Mouse (Mus musculus): ENCODE results near the gene Gmnn.

- TF ChIP-seq CTCF (IDR thresholded peaks at IDR 0.05; ENCODE audit: extremely low read depth, insufficient read length, insufficient replicate concordance, low read depth, low read length) (no peak), POLR2A (IDR thresholded peaks at IDR 0.05; ENCODE audit: low read depth, low read length) (no peak)
These were observed 13.9 kb downstream of the Gmnn start for GRCm38 (mm10) chr13:24747823-24748222.
